Mouse (Mus musculus): ENCODE measurements around the gene Rpl39l.
"Not testable (repeated sequence)": the region's sequence is repeated elsewhere in the genome, so short reads cannot be mapped to it uniquely, and the experiment has no call there.

Rpl39l gene

GRCm38 (mm10) chr16:10170005-10170404, at the start of gene Rpl39l:
Rpl39l (plus strand) TSS chr16:10170226.
- DNase-seq = no peak

DNA sequence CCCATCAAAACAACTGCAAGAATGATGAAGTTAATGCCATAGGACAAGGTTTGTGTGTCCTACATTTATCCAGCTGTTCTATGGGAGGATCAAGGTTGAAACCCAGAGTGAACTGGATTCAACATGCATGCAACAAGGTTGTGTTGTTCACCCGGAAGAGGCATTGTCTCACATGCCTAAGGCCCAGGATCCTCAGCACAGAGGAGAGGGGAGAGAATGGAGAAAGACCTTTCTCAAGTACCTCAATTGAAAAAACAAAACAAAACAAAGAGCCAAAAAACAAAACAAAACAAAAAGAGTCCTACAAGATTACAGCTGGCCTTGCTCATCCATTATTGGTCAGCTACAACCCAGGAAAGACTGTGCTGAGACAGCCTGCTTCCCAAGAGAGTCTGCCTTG, 42.4 kb upstream of the Rpl39l start:
- no peak for DNase-seq

DNA sequence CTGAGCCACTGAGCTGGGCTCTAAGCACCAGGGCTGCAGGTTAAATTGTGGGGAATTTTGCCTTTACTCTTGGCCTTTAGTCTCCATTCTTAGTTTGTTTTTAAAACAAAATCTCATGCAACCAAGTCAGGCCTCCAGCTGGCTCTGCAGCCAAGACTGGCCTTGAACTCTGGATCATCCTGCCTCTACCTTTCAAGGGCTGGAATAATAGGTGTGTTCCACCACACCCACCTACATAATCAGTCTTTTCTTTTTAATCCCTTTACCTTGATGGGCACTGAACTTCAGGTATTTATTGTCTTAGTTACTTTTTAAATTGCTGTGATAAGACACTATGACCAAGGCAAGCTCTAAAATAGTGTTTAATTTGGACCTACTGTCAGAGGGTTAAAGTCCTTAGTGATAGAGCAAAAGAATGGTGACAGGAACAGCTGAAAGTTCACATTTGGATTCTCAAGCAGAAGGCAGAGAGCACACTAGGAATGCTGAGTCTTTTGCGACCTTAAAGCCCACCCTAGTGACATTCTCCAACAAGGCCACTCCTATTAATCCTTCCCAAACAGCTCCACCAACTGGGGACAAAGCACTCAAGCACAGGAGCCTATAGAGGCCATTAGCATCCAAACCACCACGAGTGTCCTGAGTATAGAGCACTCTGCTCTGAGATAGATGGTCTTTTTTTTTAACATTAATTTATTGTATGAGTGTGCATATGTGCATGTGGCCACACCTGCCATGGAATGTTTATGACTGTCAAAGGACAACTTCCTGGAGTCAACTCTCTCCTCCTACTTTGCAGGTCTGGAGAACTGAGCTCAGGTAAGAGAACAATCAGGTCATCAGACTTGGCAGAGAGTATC, 40.7 kb upstream of the Rpl39l start:
- DNase-seq = no peak

GRCm38 (mm10) chr16:10143166-10143565, 26.9 kb upstream of the Rpl39l start:
- no peak for DNase-seq

DNA sequence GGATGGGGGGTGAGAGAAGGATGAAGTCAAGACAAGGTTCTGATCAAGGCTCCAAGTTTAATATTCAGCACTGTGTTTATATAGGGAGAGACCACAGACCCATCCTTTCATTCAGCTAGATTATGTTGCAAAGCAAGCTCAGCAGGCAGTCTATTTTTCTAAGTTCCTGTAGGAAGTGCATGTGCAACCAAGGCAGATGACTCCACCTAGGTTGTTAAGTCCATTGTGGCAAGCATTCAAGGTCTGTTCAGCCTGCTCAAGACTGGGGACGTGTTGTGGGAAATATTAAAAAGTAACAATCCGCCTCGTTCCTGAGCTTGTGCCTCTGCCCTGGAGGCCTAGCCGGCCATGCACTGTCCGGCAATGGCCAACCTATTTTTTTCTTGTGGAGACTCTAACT, 22.6 kb upstream of the Rpl39l start:
- no peak for DNase-seq

DNA sequence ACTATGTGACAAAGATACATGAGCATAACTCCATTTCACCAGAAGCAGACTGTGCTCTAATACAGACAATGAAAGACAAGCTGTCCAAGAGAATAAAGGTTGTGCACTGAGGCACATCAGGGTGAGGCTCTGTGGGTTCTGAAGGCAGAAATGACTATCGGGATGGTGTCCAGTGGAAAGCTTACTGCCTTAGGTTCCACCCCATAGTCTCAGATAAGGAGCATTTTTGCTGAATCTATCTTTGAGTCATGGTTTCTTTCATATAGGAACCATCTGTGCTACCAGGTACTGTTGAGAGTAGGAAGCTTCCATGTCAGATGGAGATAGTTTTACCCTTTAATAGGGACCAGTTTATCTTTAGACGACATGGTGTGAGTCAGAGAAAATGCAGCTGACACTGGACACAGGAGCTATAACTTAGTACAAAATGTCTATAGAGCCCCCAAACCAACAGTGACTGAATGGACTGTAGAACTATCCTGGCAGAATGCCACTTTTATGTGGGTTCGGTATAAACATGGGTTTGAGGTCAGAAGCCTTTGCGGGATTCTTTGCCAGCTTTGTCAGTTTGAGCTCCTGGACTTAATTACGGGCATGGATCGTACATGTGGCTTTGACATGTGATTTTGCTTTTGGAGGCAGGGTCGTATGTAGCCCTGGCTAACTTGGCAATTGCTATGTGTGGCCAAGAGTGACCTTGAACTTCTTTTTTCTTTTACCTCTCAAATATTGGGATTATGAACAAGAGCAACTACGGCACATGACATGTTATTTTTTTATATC, 712 bp upstream of the Rpl39l start:
- DNase-seq = no peak

DNA sequence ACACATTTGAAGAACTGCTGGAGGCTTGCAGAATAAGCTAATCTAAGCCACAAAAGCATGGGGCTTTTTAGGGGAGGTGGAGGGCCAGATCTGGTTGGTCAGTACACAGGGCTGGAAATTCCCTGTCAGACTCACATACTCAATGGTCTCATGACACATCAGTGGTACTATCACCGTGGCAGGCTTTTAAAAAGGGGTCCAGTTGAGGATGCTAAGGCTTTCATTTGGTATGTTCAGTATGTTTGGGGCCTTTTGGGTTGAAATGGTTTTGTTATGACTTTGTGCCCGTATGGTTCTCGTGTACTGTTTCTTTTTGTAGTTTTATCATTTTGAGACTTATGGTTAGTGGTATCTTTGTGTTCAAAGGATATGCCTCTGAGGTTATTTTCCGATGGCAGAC, 1.2 kb downstream of the Rpl39l start:
- DNase-seq = no peak

- no peak for DNase-seq
Observed at GRCm38 (mm10) chr16:10172179-10172820, 2.3 kb downstream of the Rpl39l start.

- DNase-seq = not testable (repeated sequence)
Observed at GRCm38 (mm10) chr16:10187461-10187860, 17.4 kb downstream of the Rpl39l start.

DNA sequence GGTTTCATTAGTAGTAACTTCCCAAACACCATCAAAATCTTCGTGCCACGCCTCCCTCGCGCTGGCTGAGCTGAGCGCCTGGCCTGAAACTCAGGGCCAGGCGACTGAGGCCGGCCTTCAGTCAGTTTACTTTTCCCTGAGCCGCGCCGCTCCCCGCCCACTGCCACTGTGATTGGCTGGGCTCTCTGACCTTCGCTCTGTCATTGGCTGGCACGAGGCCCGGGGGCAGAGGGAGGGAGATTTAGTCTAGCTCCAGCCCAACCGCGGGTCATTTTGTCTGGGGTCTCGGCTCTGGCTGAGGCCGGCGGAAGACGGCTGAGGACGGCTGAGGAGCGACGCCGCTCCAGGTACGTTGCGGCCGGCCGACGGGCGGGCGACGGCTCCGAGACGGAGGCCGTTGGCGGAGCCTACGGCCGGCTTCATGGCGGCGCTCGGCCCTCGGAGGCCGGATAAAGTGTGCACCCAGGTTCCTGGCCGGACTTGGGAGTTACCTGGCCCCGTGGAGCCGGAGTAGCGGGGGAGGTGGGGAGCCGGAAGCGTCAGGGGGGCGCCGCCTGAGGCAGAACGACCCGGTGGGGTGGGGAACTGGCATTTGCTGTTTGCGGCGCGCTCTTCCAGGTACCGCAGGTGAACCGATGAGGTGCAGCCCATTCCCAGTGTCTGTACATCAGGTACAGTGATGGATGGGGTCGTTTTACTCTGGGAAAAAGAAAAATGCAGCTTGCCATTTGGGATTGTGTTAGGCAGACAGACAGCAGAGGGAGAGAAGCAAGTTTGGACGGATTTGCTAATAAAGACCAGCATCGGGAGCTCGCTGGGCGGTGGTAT, 22.9 kb downstream of the Rpl39l start, which contains the start of gene Atf7ip2:
Atf7ip2 (plus strand) TSS at position 34 of the 828 bp plus-strand sequence.
- peak; percentile 10 for DNase-seq

DNA sequence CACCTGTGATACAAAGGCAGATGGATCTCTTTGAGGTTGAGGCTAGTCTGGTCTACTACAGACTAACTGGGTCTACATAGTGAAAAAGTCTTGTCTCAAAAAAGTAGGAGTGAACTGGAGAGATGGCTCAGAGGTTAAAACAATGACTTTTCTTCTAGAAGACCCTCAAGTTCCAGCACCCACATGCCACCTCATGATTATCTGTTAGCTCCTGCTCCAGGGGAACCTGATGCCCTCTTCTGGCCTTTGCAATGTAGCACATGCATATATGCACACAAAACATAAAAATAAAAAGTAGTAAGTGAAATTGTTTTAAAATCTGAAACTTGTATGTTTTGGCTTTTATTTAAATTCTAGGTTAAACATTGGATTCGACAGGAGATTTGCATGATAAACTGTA, 38.8 kb downstream of the Rpl39l start:
- DNase-seq = no peak

DNA sequence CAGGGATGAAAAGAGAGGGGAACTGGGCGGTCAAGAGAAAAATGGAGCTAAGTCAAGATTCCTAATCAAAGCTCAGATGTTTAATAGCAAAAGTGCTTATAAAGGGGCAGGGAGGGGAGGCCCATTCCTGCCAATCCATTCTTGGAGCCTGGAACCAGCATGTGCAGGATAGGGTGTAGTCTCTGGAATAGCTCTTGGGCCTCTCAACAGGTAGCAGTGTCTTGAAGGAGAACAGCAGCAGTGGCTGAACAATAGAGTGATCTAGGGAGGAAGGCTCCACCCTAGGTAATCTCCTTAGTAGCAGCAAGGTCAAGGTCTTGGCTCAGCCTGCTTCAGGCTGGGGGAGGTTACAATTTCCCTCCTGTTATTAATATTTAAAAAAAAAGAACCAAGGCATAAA, 46.3 kb downstream of the Rpl39l start:
- not testable (repeated sequence) for DNase-seq

DNA sequence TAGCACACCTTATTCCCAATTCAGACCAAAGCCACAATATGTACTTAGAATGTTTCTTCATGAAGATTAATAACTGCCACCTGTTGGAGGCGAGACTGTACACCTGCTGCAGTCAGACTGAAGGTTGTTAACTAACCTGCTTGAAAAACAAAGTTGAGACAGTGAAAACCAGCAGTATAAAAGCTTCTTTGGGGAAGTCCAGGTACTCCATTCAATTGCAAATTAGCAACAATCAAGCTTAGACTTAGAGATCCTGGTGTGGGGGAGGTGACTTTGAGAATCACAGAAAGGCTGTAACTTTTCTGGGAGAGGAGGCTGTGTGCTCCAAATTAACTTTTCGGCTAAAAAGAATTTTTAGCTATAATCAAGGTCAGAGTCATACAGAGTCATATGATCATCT, 47.0 kb downstream of the Rpl39l start:
- not testable (repeated sequence) for DNase-seq
